Mouse (Mus musculus) intestine, embryonic 16.5 days (tissue): Measurements from ENCODE around the gene Slc25a13. TPM values are rescaled to one million over a fixed set of nuclear protein-coding genes. Genes with fewer than 3 reads are reported as not detected.

ENCODE experiments used
- ATAC-seq: fragments of 200-750 bp; cut with Nextera tagmentation; 2 replicates; pipeline ENCODE4 v1.8.0; 2017; ENCODE audit warnings: moderate TSS enrichment, moderate library complexity
- H3K27ac ChIP-seq: fragments of 300-500 bp; sonication (generic); 2 replicates; pipeline ENCODE4 v1.5.1; 2014; ENCODE audit warnings: mild to moderate bottlenecking, low read length
- H3K27me3 ChIP-seq: fragments of 300-500 bp; sonication (generic); replicated peaks from 2 replicates; pipeline ENCODE4 v1.6.1; 2014; ENCODE audit warnings: low read length, control low read depth, mixed read lengths; ENCODE audit not compliant: control insufficient read depth, insufficient read depth
- H3K36me3 ChIP-seq: fragments of 300-500 bp; sonication (generic); 2 replicates; pipeline ENCODE4 v1.6.1; 2014; ENCODE audit warnings: low read length, control low read depth; ENCODE audit not compliant: control insufficient read depth, insufficient read depth
- H3K4me1 ChIP-seq: fragments of 300-500 bp; sonication (generic); 2 replicates; pipeline ENCODE4 v1.6.1; 2014; ENCODE audit warnings: low read length, control low read depth, mixed read lengths; ENCODE audit not compliant: control insufficient read depth, insufficient read depth
- H3K4me2 ChIP-seq: fragments of 300-500 bp; sonication (generic); 2 replicates; pipeline ENCODE4 v1.6.1; 2014; ENCODE audit warnings: low read depth, low read length, control low read depth
- H3K4me3 ChIP-seq: fragments of 300-500 bp; sonication (generic); 2 replicates; pipeline ENCODE4 v1.5.1; 2014; ENCODE audit warnings: mild to moderate bottlenecking, low read length
- H3K9ac ChIP-seq: fragments of 300-500 bp; sonication (generic); 2 replicates; pipeline ENCODE4 v1.6.1; 2014; ENCODE audit warnings: low read depth, low read length
- H3K9me3 ChIP-seq: fragments of 300-500 bp; sonication (generic); 2 replicates; pipeline ENCODE4 v1.6.1; 2016; ENCODE audit warnings: low read length, control low read depth; ENCODE audit not compliant: control insufficient read depth
- WGBS: fragments of 180-500 bp; shearing (Covaris S2); extraction: QIAGEN DNeasy Blood & Tissue Kit; methylation state at CpG from one replicate; pipeline ENCODE4 v1.1.7; 2014; 5-methylcytosine and 5-hydroxymethylcytosine counted together
- polyA plus RNA-seq: library from polyadenylated mRNA; unstranded; fragments of >200 nt; fragmentation: Nextera tagmentation; extraction: Ambion mirVana; gene quantifications from 2 replicates; pipeline ENCODE4 v1.2.1, GENCODE M21; 2015

Gene Slc25a13
- 53.1 and 56.6 TPM in 2 replicates for polyA plus RNA-seq

DNA sequence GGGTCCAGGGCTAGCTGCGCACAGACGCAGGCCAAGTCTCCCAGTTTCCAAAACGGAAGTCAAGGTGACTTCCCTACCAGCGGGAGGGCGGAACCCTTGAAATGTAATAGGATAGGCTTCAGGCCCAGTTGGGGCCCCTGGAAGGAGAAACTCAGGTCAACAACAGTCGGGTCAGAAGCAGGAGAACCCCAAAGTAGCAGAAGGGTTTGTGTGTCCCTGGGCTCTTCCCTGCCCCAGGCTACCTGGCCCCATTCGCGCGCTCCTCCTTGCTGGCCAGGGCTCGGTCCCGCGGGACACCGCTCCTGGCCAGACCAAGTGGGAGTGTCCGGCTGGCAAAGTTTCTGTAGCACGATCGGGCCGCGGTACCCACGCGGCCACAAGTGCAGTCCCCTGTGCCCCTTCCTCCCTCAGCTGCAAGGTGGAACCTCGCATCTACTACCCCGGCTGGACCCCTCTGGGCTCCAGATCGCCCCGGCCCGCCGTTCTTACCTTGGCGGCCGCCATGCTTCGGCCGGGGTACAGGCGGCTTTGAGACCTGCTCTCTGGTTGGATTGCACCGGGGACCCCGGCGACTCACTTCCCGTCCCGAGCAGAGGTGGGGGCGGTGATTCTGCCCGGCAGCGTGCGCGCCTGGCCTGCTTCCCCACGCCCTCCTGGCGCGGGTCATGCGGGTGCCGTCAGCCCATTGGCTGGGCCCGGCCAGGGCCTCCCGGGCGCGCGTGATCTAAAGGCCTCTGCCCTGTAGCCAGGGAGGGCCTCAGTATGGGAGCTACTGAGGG, at the start of gene Slc25a13:
Gene Slc25a13, minus strand, starts transcription at position 667 of the 779 bp plus-strand sequence.
- ATAC-seq, result peak; percentile 97
- Histone ChIP-seq H3K4me1 (peaks cover 6% of the 10 kb centered on the region; the same call in 1 of the 2 replicates), H3K9me3 (no peaks in the 10 kb centered on the region), H3K36me3 (no peaks in the 10 kb centered on the region), H3K4me3 (peak within 1 kb of the TSS; percentile 80), H3K27ac (peak within 1 kb of the TSS; percentile 69), H3K27me3 (no peaks in the 10 kb centered on the region), H3K4me2 (peak within 1 kb of the TSS; percentile 79), H3K9ac (peak within 1 kb of the TSS; percentile 84)
- under 1% methylated on average over 50 of the region's 51 CpGs for WGBS

GRCm38 (mm10) chr6:6265761-6266160, 48.8 kb upstream of the Slc25a13 start:
- no peak overlapping the region for H3K9ac ChIP-seq
- H3K9me3 ChIP-seq, result no peaks in the 10 kb centered on the region
- H3K4me3 ChIP-seq, result no peak overlapping the region
- H3K27ac ChIP-seq, result no peak overlapping the region
- ATAC-seq, result no peak
- H3K4me2 ChIP-seq, result no peak overlapping the region
- H3K4me1 ChIP-seq, result no peaks in the 10 kb centered on the region
- 90% methylated on average over 7 of the region's 7 CpGs for WGBS
- H3K27me3 ChIP-seq, result no peaks in the 10 kb centered on the region
- no peaks in the 10 kb centered on the region for H3K36me3 ChIP-seq

DNA sequence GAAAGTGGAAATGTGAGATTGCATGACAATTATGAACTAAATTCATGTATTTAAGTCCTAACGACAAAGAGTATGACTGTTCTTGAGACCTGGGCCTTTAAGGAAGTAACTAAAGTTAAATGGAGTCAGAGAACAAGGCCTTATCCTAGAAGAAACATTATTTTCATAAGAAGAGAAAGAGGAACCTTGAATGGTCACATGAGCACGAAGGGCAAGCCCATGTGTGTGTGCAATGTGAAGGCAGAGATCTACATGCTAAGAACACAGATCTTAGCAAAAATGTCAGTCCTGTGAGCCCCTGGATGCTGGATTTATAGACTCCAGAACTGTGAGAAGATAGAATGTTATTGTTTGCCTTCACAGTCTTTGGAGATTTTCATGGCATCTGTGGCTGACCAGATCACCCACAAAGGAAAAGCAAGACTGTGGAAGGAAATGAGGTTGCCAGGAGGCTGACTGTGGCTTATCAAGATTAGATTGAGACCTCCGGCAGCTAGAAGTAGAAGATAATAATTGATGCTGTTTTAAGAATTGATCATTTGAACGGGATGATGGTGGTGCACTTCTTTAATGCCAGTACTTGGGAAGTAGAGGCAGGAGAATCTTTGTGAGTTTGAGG, 46.4 kb upstream of the Slc25a13 start:
- Histone ChIP-seq H3K36me3 (no peaks in the 10 kb centered on the region), H3K9ac (no peak overlapping the region), H3K27ac (no peak overlapping the region), H3K4me1 (no peaks in the 10 kb centered on the region), H3K4me3 (no peak overlapping the region), H3K9me3 (no peaks in the 10 kb centered on the region), H3K4me2 (no peak overlapping the region), H3K27me3 (no peaks in the 10 kb centered on the region)
- ATAC-seq, result no peak
- WGBS, result 78% methylated on average over 4 of the region's 4 CpGs

GRCm38 (mm10) chr6:6260917-6261316, 43.9 kb upstream of the Slc25a13 start:
- Histone ChIP-seq H3K4me1 (no peaks in the 10 kb centered on the region), H3K4me3 (no peak overlapping the region), H3K9ac (no peak overlapping the region), H3K36me3 (no peaks in the 10 kb centered on the region), H3K27me3 (no peaks in the 10 kb centered on the region), H3K4me2 (no peak overlapping the region), H3K27ac (no peak overlapping the region), H3K9me3 (no peaks in the 10 kb centered on the region)
- ATAC-seq, result no peak
- 60% methylated on average over 4 of the region's 4 CpGs for WGBS

- Histone ChIP-seq H3K4me1 (no peaks in the 10 kb centered on the region), H3K27me3 (no peaks in the 10 kb centered on the region), H3K36me3 (no peaks in the 10 kb centered on the region), H3K4me3 (no peak overlapping the region), H3K9me3 (no peaks in the 10 kb centered on the region), H3K4me2 (no peak overlapping the region), H3K27ac (no peak overlapping the region), H3K9ac (no peak overlapping the region)
- 52% methylated on average over 7 of the region's 7 CpGs for WGBS
- ATAC-seq, result no peak
Measured at GRCm38 (mm10) chr6:6248500-6248899, 31.5 kb upstream of the Slc25a13 start.

- Histone ChIP-seq H3K27ac (no peak overlapping the region), H3K9me3 (no peaks in the 10 kb centered on the region), H3K9ac (no peak overlapping the region), H3K4me3 (no peak overlapping the region), H3K4me1 (no peaks in the 10 kb centered on the region), H3K36me3 (no peaks in the 10 kb centered on the region), H3K27me3 (no peaks in the 10 kb centered on the region), H3K4me2 (no peak overlapping the region)
- WGBS, result 83% methylated on average over 1 of the region's 1 CpGs
- ATAC-seq, result no peak
Measured at GRCm38 (mm10) chr6:6243828-6244227, 26.9 kb upstream of the Slc25a13 start.

DNA sequence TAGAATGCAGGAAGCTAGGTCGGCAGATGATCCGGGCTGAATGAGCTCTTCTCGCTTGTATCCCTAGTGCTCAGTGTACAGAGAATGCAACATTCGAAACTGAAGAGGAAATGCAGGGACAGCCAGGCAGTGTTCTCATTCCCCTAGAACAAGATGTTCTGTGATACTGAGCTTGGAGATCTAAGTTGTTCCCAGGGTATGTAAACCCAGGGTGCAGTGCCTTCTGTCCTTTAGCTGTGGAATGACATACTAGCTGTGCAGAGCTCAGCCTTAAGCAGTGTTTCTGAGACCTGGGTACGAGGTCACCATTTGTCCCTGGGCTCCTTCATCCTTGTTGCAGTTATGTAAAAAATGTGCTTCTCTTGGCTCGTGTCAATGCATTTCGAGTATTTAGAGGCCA, 25.1 kb upstream of the Slc25a13 start:
- no peak for ATAC-seq
- 71% methylated on average over 7 of the region's 7 CpGs for WGBS
- H3K9me3 ChIP-seq, result no peaks in the 10 kb centered on the region
- no peak overlapping the region for H3K27ac ChIP-seq
- H3K9ac ChIP-seq, result no peak overlapping the region
- no peak overlapping the region for H3K4me2 ChIP-seq
- no peaks in the 10 kb centered on the region for H3K4me1 ChIP-seq
- H3K4me3 ChIP-seq, result no peak overlapping the region
- H3K27me3 ChIP-seq, result no peaks in the 10 kb centered on the region
- no peaks in the 10 kb centered on the region for H3K36me3 ChIP-seq

DNA sequence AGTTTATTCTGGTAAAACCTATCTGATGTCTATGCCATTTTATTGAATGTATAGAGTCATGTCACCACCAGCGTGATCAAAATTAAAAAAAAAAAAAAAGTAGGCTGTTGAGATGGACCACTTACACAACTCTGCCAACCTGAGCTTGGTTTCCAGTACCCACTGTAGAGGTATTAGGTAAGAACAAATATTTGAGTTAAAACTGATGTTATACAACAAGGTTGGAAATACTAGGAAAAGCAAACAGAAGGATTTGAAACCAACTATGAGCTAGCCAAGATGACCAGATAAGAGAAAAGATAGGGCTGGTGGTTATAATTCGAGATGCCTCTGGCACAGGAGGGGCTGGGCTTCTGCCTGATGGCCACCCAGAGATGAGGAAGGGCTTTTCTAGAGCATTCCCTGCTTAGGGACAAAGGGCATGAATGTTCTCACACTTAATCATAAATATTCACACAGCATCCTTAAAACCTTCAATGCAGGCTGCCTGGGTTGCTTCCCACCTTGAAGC, 19.9 kb upstream of the Slc25a13 start:
- H3K9ac ChIP-seq, result no peak overlapping the region
- H3K27me3 ChIP-seq, result no peaks in the 10 kb centered on the region
- WGBS, result 78% methylated on average over 2 of the region's 2 CpGs
- H3K9me3 ChIP-seq, result no peaks in the 10 kb centered on the region
- no peak overlapping the region for H3K4me2 ChIP-seq
- H3K27ac ChIP-seq, result no peak overlapping the region
- no peak overlapping the region for H3K4me3 ChIP-seq
- ATAC-seq, result no peak
- no peaks in the 10 kb centered on the region for H3K36me3 ChIP-seq
- no peaks in the 10 kb centered on the region for H3K4me1 ChIP-seq

GRCm38 (mm10) chr6:6230262-6230661, 13.3 kb upstream of the Slc25a13 start:
- H3K4me3 ChIP-seq, result no peak overlapping the region
- H3K9me3 ChIP-seq, result no peaks in the 10 kb centered on the region
- H3K36me3 ChIP-seq, result no peaks in the 10 kb centered on the region
- 82% methylated on average over 2 of the region's 2 CpGs for WGBS
- no peak overlapping the region for H3K4me2 ChIP-seq
- no peak for ATAC-seq
- no peaks in the 10 kb centered on the region for H3K4me1 ChIP-seq
- H3K27ac ChIP-seq, result no peak overlapping the region
- H3K9ac ChIP-seq, result no peak overlapping the region
- H3K27me3 ChIP-seq, result no peaks in the 10 kb centered on the region
